Mouse (Mus musculus): Measurements from ENCODE around the gene Ppm1k. TPM values are rescaled to one million over a fixed set of nuclear protein-coding genes. Genes with fewer than 3 reads are reported as not detected.

Ppm1k gene
- polyA plus RNA-seq (2014; fragmentation: Nextera tagmentation; extraction: Ambion mirVana), result 5.0 and 5.8 TPM in 2 replicates

DNA sequence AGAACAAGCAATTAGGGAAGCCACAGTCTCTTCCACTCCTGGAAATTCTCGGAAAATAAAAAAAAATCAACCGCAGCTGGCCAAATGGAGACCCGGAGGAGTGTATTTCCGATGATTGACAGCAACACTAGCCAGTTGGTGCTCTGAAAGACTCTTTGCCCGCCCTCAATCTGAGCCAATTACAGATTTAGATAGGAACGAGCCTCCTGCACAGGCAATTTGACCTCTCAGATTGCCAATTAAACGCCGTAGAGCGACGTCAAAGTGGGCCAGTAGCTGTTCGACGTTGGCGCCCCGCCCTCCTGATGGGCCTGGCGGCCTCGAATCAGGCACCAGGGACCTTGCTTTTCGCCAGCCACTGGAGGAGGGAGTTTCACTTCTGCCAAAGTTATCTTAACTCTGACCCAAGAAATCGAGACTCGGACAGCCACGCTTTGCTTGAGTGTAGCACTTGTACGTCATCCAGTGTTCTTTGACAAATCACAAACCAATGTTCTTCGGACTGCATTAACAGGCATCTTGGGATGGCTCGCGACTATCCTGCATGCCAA lies at the start of gene Ppm1k:
Gene Ppm1k, minus strand, starts transcription at position 83 of the 551 bp plus-strand sequence.
- H3K4me2 ChIP-seq (ENCODE audit: low read depth, severe bottlenecking), result peak within 1 kb of the TSS; percentile 62
- H3K9ac ChIP-seq (ENCODE audit: low read length), result peak within 1 kb of the TSS; percentile 69
- ATAC-seq (ENCODE audit: insufficient number of reproducible peaks, low FRiP score, low TSS enrichment, low read depth), result peak; percentile 97
- peak; percentile 97 for DNase-seq (ENCODE audit: low spot score)
- H3K4me1 ChIP-seq (ENCODE audit: control insufficient read depth, insufficient read depth, low read length), result no peaks in the 10 kb centered on the region
- under 1% methylated on average over 24 of the region's 24 CpGs for WGBS
- no peak within 1 kb of the TSS; the same call in 1 of the 2 replicates for H3K27ac ChIP-seq (replicated peaks; ENCODE audit: low read depth, low read length)
- H3K36me3 ChIP-seq (ENCODE audit: control insufficient read depth, insufficient read depth, low read length), result no peaks in the 10 kb centered on the region
- no peaks in the 10 kb centered on the region for H3K9me3 ChIP-seq (ENCODE audit: control insufficient read depth, low read length)
- H3K27me3 ChIP-seq (ENCODE audit: control insufficient read depth, insufficient read depth, low read length), result no peaks in the 10 kb centered on the region
- H3K4me3 ChIP-seq (ENCODE audit: low read depth, low read length), result peak within 1 kb of the TSS; percentile 64

DNA sequence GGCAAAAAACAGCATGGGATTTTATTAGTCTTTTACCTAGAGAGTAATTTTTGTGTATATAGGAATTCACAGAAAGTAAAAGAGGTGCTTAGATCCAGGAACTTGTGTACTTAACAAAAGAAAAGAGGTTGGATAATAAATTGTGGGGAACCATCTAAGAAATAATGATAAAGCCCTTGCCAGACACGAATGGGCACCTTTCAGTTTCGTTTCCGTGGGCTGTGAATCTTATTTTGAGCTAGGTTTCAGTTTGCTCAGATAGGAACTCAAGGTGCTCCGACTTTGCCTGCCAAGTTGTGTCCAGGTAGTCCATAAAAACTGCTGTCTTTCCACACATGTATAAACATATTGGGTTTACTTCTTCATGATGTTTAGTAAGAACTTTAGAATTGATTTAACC lies 47.1 kb upstream of the Ppm1k start:
- Histone ChIP-seq H3K36me3 (ENCODE audit: control insufficient read depth, insufficient read depth, low read length) (peaks cover 3% of the 10 kb centered on the region; the same call in 1 of the 2 replicates), H3K4me1 (ENCODE audit: control insufficient read depth, insufficient read depth, low read length) (no peaks in the 10 kb centered on the region), H3K4me2 (ENCODE audit: low read depth, severe bottlenecking) (no peak overlapping the region), H3K27me3 (ENCODE audit: control insufficient read depth, insufficient read depth, low read length) (no peaks in the 10 kb centered on the region), H3K4me3 (ENCODE audit: low read depth, low read length) (no peak overlapping the region), H3K9me3 (ENCODE audit: control insufficient read depth, low read length) (no peaks in the 10 kb centered on the region), H3K27ac (replicated peaks; ENCODE audit: low read depth, low read length) (no peak overlapping the region), H3K9ac (ENCODE audit: low read length) (no peak overlapping the region)
- DNase-seq (ENCODE audit: low spot score), result no peak
- ATAC-seq (ENCODE audit: insufficient number of reproducible peaks, low FRiP score, low TSS enrichment, low read depth), result no peak
- 85% methylated on average over 4 of the region's 4 CpGs for WGBS

- DNase-seq (ENCODE audit: low spot score) (no peak), ATAC-seq (ENCODE audit: insufficient number of reproducible peaks, low FRiP score, low TSS enrichment, low read depth) (no peak)
- peaks cover 3% of the 10 kb centered on the region; the same call in 1 of the 2 replicates for H3K36me3 ChIP-seq (ENCODE audit: control insufficient read depth, insufficient read depth, low read length)
- WGBS, result 87% methylated on average over 12 of the region's 12 CpGs
- no peak overlapping the region for H3K9ac ChIP-seq (ENCODE audit: low read length)
- no peaks in the 10 kb centered on the region for H3K9me3 ChIP-seq (ENCODE audit: control insufficient read depth, low read length)
- H3K4me1 ChIP-seq (ENCODE audit: control insufficient read depth, insufficient read depth, low read length), result no peaks in the 10 kb centered on the region
- H3K4me3 ChIP-seq (ENCODE audit: low read depth, low read length), result peak overlapping the region; percentile 38; the same call in 1 of the 2 replicates
- H3K27ac ChIP-seq (replicated peaks; ENCODE audit: low read depth, low read length), result no peak overlapping the region
- H3K4me2 ChIP-seq (ENCODE audit: low read depth, severe bottlenecking), result peak overlapping the region; percentile 64; the same call in 1 of the 2 replicates
- no peaks in the 10 kb centered on the region for H3K27me3 ChIP-seq (ENCODE audit: control insufficient read depth, insufficient read depth, low read length)
Measured at GRCm38 (mm10) chr6:57581595-57581994, 46.3 kb upstream of the Ppm1k start.

DNA sequence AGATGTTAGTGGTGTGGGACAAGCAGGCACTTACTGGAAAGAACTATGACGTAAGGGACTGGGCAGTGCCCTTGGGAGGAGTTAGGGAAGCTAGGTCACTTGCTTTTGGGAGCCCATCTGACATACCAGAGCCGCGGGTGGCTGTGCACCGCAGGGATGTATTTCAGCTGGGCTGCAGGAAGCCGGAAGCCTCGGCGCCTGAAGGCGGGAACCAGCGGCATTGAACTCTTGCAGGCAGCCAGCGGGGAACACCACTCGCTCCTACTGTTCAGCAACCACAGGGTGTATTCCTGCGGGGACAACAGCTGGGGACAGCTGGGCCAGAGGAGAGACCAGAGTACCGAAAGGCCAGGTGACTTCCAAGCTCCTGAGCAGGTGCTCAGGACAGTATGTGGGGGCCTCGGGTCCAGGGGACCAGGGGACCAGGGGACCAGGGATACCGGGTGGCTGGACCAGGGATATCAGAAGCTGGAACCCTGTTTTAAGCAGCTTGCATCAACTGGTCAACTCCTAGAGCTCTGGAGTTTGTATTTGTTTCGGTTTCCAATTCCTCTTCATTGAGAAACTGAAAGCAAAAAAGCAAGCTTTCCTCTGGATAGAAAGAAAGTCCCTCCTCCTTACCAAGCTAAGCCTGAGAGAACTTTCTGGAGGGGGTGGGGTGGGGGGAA lies 45.7 kb upstream of the Ppm1k start, which contains the start of gene Herc6:
Gene Herc6, plus strand, starts transcription at position 120 of the 668 bp plus-strand sequence.
- Histone ChIP-seq H3K27ac (replicated peaks; ENCODE audit: low read depth, low read length) (no peak within 1 kb of the TSS), H3K9me3 (ENCODE audit: control insufficient read depth, low read length) (no peaks in the 10 kb centered on the region), H3K4me3 (ENCODE audit: low read depth, low read length) (peak within 1 kb of the TSS; percentile 38), H3K27me3 (ENCODE audit: control insufficient read depth, insufficient read depth, low read length) (no peaks in the 10 kb centered on the region), H3K36me3 (ENCODE audit: control insufficient read depth, insufficient read depth, low read length) (peaks cover 3% of the 10 kb centered on the region; the same call in 1 of the 2 replicates), H3K9ac (ENCODE audit: low read length) (peak within 1 kb of the TSS; percentile 70), H3K4me2 (ENCODE audit: low read depth, severe bottlenecking) (peak within 1 kb of the TSS; percentile 64), H3K4me1 (ENCODE audit: control insufficient read depth, insufficient read depth, low read length) (no peaks in the 10 kb centered on the region)
- peak; percentile 70 for DNase-seq (ENCODE audit: low spot score)
- WGBS, result 5% methylated on average over 16 of the region's 16 CpGs
- ATAC-seq (ENCODE audit: insufficient number of reproducible peaks, low FRiP score, low TSS enrichment, low read depth), result peak; percentile 60; the same call in 1 of the 2 replicates

DNA sequence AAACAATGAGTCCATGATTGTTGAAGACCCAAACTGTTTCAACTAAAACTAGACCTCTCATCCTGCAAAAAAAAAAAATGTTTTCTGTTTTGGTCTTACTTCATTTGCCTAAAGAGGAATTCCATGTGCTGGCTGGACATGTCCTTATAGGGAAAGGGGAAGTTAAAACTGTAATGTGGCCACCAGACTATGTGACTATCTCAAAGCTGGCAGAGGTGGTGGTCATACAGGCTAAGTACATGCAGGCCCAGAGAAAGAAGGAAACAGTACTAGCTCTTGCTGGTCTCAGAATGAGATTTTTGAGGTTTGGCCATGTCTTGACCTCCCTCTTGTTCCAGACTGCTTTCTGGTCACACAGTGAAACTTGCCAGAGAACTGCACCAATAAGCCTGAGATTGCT lies 36.3 kb upstream of the Ppm1k start:
- no peaks in the 10 kb centered on the region for H3K27me3 ChIP-seq (ENCODE audit: control insufficient read depth, insufficient read depth, low read length)
- ATAC-seq (ENCODE audit: insufficient number of reproducible peaks, low FRiP score, low TSS enrichment, low read depth), result no peak

GRCm38 (mm10) chr6:57570170-57570974 lies 35.1 kb upstream of the Ppm1k start:
- H3K9me3 ChIP-seq (ENCODE audit: control insufficient read depth, low read length), result no peaks in the 10 kb centered on the region
- H3K4me2 ChIP-seq (ENCODE audit: low read depth, severe bottlenecking), result no peak overlapping the region
- no peak overlapping the region for H3K4me3 ChIP-seq (ENCODE audit: low read depth, low read length)
- DNase-seq (ENCODE audit: low spot score) (peak; percentile 44), ATAC-seq (ENCODE audit: insufficient number of reproducible peaks, low FRiP score, low TSS enrichment, low read depth) (peak; percentile 44; the same call in 1 of the 2 replicates)
- no peaks in the 10 kb centered on the region for H3K36me3 ChIP-seq (ENCODE audit: control insufficient read depth, insufficient read depth, low read length)
- no peaks in the 10 kb centered on the region for H3K4me1 ChIP-seq (ENCODE audit: control insufficient read depth, insufficient read depth, low read length)
- H3K27me3 ChIP-seq (ENCODE audit: control insufficient read depth, insufficient read depth, low read length), result no peaks in the 10 kb centered on the region
- no peak overlapping the region for H3K9ac ChIP-seq (ENCODE audit: low read length)
- WGBS, result 16% methylated on average over 6 of the region's 6 CpGs
- no peak overlapping the region for H3K27ac ChIP-seq (replicated peaks; ENCODE audit: low read depth, low read length)

More for the DNA sequence above, 36.3 kb upstream of the Ppm1k start:
- Histone ChIP-seq H3K4me2 (ENCODE audit: low read depth, severe bottlenecking) (no peak overlapping the region), H3K9me3 (ENCODE audit: control insufficient read depth, low read length) (no peaks in the 10 kb centered on the region), H3K9ac (ENCODE audit: low read length) (no peak overlapping the region), H3K4me1 (ENCODE audit: control insufficient read depth, insufficient read depth, low read length) (no peaks in the 10 kb centered on the region), H3K27ac (replicated peaks; ENCODE audit: low read depth, low read length) (no peak overlapping the region), H3K4me3 (ENCODE audit: low read depth, low read length) (no peak overlapping the region), H3K36me3 (ENCODE audit: control insufficient read depth, insufficient read depth, low read length) (no peaks in the 10 kb centered on the region)
- DNase-seq (ENCODE audit: low spot score), result no peak

DNA sequence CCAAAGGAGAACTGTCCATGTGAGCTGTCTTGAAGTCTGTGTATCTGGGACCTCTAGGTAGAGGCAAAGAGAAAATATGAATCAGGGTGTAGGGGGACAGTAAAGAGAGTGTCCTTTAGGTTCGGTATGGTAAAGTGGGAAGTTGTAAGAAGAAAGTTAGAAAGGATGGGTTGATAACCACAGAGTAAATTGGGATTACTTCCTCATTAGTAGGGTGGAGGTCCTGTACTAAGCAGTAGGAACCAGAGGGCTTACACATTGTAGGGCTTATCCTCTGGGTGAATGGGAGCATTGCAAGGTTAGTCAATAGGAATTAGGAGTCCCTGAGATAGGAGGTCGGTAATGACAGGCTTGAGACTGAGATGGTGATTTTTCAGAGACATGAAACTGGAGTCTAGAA lies 32.4 kb upstream of the Ppm1k start:
- Histone ChIP-seq H3K27me3 (ENCODE audit: control insufficient read depth, insufficient read depth, low read length) (no peaks in the 10 kb centered on the region), H3K4me1 (ENCODE audit: control insufficient read depth, insufficient read depth, low read length) (no peaks in the 10 kb centered on the region), H3K9ac (ENCODE audit: low read length) (no peak overlapping the region), H3K27ac (replicated peaks; ENCODE audit: low read depth, low read length) (no peak overlapping the region), H3K4me2 (ENCODE audit: low read depth, severe bottlenecking) (no peak overlapping the region), H3K9me3 (ENCODE audit: control insufficient read depth, low read length) (no peaks in the 10 kb centered on the region), H3K4me3 (ENCODE audit: low read depth, low read length) (no peak overlapping the region), H3K36me3 (ENCODE audit: control insufficient read depth, insufficient read depth, low read length) (no peaks in the 10 kb centered on the region)
- DNase-seq (ENCODE audit: low spot score) (no peak), ATAC-seq (ENCODE audit: insufficient number of reproducible peaks, low FRiP score, low TSS enrichment, low read depth) (no peak)
- 87% methylated on average over 2 of the region's 2 CpGs for WGBS

DNA sequence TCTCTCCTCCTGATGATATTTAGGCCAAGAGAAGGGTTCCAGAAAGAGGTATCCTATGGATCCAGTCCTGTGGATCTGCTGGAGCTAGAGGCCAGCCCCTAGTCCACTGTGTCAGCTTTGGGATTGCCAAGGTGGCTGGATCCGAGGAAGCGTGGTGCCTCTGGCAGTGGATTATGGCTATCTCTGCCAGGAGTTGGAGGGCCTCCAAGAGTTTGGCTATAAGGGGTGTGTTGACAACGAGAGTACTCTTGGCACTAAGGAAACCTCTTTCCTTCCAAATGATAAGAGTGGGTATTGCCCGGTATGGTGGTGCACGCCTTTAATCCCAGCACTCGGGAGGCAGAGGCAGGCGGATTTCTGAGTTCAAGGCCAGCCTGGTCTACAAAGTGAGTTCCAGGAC lies 30.2 kb upstream of the Ppm1k start:
- Histone ChIP-seq H3K4me3 (ENCODE audit: low read depth, low read length) (no peak overlapping the region), H3K27ac (replicated peaks; ENCODE audit: low read depth, low read length) (no peak overlapping the region), H3K4me2 (ENCODE audit: low read depth, severe bottlenecking) (no peak overlapping the region), H3K36me3 (ENCODE audit: control insufficient read depth, insufficient read depth, low read length) (no peaks in the 10 kb centered on the region), H3K9ac (ENCODE audit: low read length) (no peak overlapping the region), H3K4me1 (ENCODE audit: control insufficient read depth, insufficient read depth, low read length) (no peaks in the 10 kb centered on the region), H3K9me3 (ENCODE audit: control insufficient read depth, low read length) (no peaks in the 10 kb centered on the region), H3K27me3 (ENCODE audit: control insufficient read depth, insufficient read depth, low read length) (no peaks in the 10 kb centered on the region)
- DNase-seq (ENCODE audit: low spot score), result no peak
- 91% methylated on average over 7 of the region's 7 CpGs for WGBS
- ATAC-seq (ENCODE audit: insufficient number of reproducible peaks, low FRiP score, low TSS enrichment, low read depth), result no peak

Measured in limb, embryonic 11.5 days (tissue).